Mouse (Mus musculus) stomach, postnatal 0 days (tissue): Measurements from ENCODE around the gene Pold3.

Experiments
- CTCF ChIP-seq: IDR thresholded peaks from 2 replicates; pipeline ENCODE4 v1.5.1; 2016; ENCODE audit warnings: antibody characterized with exemption, low read depth, mild to moderate bottlenecking, moderate library complexity
- EP300 ChIP-seq: optimal IDR thresholded peaks from 2 replicates; pipeline ENCODE3; 2016; ENCODE audit warnings: antibody characterized with exemption

GRCm38 (mm10) chr7:100086159-100086755 is 35.1 kb downstream of the Pold3 start:
- TF ChIP-seq CTCF (no peak), EP300 (no peak)
